Mouse (Mus musculus): ENCODE measurements around the gene Ccdc141.

DNA sequence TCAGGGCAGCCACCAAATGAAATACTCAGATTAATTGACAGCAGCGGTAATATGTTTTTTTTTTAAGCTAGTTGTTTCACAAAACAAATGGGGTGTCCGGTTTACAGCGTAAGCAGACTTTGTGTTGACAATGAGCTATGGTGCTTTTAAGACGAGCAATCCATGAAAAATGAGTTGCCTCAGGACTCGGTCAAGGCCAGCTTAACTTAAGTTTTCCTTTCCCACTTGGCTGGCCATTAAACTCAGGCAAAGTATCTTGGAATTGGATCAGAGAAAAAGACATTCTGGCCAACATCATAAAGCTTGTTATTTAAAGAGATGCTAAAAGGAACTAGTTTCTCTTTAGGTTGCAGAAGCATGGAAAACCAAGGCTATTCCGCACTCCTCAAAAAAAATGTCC, 26.9 kb downstream of the Ccdc141 start:
- TF ChIP-seq POLR2A (IDR thresholded peaks at IDR 0.05; ENCODE audit: extremely low read depth, insufficient read depth, low read length) = no peak
- TF ChIP-seq CTCF (IDR thresholded peaks at IDR 0.05; ENCODE audit: extremely low read depth, insufficient read depth, low read length) = no peak

Measured in cortical plate, adult 2 months (tissue).